Mouse (Mus musculus) ovary, postnatal 36 days (tissue): Measurements from ENCODE around the gene Ipo8.

Experiments used
- DNase-seq: peaks from one replicate; pipeline ENCODE4 v3.0.0; 2022; ENCODE audit warnings: low spot score, mixed read lengths

The Ipo8 gene

DNA sequence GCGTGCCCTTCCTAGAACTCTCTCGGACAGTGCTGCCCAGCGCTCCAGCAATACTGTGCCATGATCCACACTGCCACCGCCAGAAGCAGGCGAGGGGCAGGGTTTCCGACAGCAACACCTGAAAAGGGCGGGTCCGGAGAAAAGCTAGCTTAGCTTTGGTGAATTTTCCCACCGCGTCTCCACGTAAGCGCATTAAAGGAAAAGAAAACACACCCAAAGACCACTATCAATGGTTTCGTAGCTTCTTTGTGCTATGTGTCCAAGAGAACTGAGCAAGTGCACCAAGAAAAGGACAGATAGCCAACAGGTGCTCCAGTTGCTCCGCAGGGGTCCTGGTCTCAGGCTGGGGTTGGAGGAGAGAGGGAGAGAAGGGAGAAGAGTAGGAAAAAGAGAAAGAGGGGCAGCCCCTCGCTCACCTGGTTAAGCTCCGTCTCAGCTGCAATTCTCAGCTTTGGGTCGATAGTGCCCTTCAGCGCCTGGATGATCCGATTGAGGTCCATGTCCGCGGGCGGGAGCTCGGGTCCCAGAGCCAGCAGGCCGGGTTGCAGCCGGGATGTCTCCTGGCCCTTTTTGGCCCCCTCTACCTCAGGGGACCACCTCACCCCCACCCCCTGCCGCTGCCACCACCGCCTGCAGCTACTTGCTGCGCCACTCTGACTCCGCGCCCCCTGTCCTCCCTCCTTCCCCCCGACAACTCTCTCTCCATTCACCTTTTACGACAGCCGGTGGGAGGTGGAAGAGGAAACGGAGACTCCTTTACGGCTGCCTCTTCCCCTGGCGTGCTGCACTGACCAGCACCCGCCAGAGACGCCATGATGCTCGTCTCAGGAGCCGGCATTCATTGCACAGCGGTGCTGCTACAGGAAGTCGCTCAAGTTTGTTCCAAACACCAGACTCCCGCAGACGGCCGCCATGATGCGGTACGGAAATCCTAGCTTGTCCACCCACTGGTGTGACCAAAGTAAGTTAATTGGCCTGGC is at the start of gene Ipo8:
Gene Ipo8, minus strand, starts transcription at position 720 of the 980 bp plus-strand sequence.
- DNase-seq, result peak; percentile 87

GRCm38 (mm10) chr6:148873911-148874310 is 42.6 kb upstream of the Ipo8 start:
- DNase-seq, result no peak

- DNase-seq, result no peak
Observed at GRCm38 (mm10) chr6:148845629-148846028, 14.4 kb upstream of the Ipo8 start.

GRCm38 (mm10) chr6:148841760-148842159 is 10.5 kb upstream of the Ipo8 start:
- DNase-seq, result no peak

DNA sequence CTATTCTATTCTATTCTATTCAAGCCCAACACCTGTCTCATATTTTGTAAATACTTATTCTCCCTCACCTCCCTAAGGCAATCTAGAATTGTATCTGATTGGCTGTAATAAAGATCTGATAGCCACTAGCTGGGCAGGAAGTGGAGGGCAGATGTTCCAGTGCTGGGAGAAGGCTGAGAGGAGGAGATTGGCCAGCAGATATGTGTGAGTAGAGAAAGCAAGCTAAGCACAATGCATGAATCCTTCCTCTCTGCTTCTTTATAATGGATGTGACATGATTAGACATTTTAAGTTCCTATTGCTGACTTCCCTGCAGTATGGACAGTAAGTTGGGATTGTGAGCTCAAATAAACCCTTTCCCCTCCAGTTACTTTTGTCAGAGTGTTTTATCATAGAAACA is 7.2 kb upstream of the Ipo8 start:
- no peak for DNase-seq

GRCm38 (mm10) chr6:148831728-148832121 is 458 bp upstream of the Ipo8 start:
- DNase-seq, result no peak

GRCm38 (mm10) chr6:148830355-148830747 is 916 bp downstream of the Ipo8 start:
- no peak for DNase-seq

GRCm38 (mm10) chr6:148826119-148826518 is 5.1 kb downstream of the Ipo8 start:
- DNase-seq, result no peak

- DNase-seq, result no peak
Observed at GRCm38 (mm10) chr6:148818624-148819343, 12.5 kb downstream of the Ipo8 start.

DNA sequence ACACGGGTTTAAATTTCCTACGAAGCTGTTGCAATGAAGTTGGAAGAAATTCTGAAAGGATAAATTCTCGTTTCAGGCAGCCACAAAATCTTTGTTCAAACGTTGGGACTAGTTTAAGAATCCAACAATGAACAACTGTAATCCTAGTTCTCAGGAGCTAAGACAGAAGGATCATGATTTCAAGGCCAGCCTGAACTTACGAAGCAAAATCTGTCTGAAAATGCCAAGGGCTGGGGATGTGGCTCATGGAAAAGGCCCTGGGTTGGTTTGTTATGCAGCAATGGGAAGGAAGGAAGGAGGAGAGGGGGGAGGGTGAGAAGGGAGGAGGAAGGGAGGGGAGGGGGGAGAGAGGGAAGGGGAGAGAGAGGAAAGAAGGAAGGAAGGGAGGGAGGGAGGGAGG is 14.5 kb downstream of the Ipo8 start:
- DNase-seq, result no peak

GRCm38 (mm10) chr6:148811117-148811516 is 20.1 kb downstream of the Ipo8 start:
- no peak for DNase-seq

DNA sequence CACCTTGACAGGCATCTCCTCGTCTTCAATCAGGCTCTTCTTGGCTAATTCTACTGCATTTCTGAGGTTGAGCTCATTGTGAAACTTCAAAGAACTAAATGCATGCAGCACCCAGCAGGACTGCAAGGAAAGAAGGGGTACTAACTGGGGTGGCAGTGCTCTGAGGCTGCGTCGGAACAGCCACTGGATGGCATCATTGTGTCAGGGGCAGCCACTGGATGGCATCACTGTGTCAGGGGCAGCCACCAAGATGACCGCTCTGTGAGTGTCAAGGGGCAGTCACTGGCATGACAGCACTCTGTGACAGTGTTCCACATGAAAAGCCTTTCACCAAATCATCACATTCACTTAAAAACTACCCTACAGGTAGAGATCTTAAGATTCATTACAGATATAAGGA is 31.5 kb downstream of the Ipo8 start:
- DNase-seq, result no peak

GRCm38 (mm10) chr6:148795145-148795544 is 36.1 kb downstream of the Ipo8 start:
- no peak for DNase-seq

GRCm38 (mm10) chr6:148789010-148789673 is 42.1 kb downstream of the Ipo8 start:
- DNase-seq, result no peak

DNA sequence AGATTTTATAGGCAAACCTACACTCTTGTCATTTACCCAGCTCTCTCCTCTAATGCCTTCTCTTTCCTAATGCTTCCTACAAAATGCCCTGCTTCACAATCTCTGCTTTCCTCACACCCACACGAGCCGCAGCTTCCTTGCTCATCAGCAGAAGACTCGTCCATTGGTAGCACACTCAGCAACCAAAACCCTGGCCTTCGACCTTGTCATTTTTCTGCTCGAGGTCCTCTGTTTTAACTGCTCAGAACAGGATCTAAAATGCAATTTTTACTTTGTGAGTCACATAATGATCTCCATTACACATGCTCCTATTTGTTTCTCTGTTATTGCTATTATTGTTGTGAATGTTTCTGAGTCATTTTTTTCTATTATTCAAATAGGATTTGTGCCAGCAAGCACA is 45.1 kb downstream of the Ipo8 start:
- no peak for DNase-seq

GRCm38 (mm10) chr6:148784418-148784817 is 46.8 kb downstream of the Ipo8 start:
- DNase-seq, result no peak

DNA sequence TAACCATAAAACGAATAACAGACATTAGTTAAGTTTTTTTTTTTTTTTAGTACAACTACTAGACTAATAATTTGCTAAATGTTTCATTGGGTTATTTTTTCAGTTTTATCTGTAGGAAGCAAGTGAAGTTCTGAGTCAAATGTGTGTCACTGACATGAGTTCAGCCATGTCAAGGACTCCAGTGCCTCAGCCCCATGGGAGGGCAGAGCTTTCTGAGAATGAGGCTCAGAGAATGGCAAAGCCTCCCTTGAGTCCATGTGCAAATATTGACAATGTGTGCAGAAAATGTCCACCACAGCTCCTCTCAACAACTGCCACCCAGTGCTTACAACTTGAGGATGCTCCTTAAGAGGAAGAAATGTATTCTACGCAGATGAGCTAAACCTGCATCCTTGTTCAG is 55.0 kb downstream of the Ipo8 start:
- DNase-seq, result no peak

GRCm38 (mm10) chr6:148771423-148771822 is 59.8 kb downstream of the Ipo8 start:
- DNase-seq, result no peak

DNA sequence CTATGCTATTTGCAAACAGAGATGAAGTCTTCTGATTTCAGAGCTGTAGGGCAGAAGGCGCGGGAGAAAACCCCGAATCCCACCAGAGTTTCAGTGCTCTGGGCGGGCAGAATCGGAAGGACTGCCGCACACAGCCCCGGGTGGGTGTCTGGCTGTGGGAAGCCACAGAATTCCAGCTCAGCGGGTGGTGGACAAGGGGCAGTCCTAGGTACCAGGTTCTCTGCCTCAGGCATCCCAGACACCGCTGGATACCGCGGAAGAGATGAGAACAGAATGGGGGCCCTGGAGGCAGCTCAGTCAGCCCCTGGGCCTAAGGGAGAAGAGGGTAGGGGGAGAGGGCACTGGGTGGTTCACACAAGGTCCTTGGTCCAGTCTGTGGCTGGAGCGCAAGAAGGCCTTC is 62.8 kb downstream of the Ipo8 start:
- DNase-seq, result no peak

DNA sequence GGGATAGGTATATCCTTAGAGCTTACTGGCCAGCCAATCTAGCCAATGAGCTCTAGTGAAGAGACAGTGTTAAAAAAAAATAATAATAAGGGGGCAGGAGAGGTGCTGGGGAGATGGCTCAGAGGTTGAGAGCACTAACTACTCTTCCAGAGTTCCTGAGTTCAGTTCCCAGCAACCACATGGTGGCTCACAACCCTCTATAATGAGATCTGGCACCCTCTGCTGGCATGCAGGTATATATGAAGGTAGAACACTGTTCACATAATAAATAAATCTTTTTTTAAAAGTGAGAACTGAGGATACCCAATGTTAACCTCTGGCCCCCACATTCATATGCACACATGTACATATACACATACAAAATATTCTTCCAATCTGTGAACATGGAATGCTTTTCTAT is 64.0 kb downstream of the Ipo8 start:
- no peak for DNase-seq

- no peak for DNase-seq
Observed at GRCm38 (mm10) chr6:148761967-148762712, 69.1 kb downstream of the Ipo8 start.

GRCm38 (mm10) chr6:148761475-148761874 is 69.8 kb downstream of the Ipo8 start:
- no peak for DNase-seq
